Mouse (Mus musculus) left cerebral cortex, postnatal 36 days (tissue): ENCODE data around the gene Nt5dc3. TPM values are rescaled to one million over a fixed set of nuclear protein-coding genes. Genes with fewer than 3 reads are reported as not detected.

ENCODE experiments used
- DNase-seq, 2 experiments: peaks; one replicate each; pipeline ENCODE4 v3.0.0; 2021 to 2022; ENCODE audit warnings: low spot score in 2 of 2, mixed read lengths in 1 of 2
- intact Hi-C: fragments of 180-260 bp; cut with DNase I; formaldehyde crosslinking; loops from one replicate; pipeline ENCODE4 v1.15.1; 2025
- total RNA-seq, 2 experiments: library from RNA; stranded (reverse); gene quantifications; 2 replicates each; pipeline ENCODE4 v1.2.3; 2021

Nt5dc3 gene
- total RNA-seq, result 10 to 100 TPM; 79.4 to 82.5 TPM

- intact Hi-C loops, result loop anchor here (2.0 to 10.0 kb wide), 3 partner anchors 44 to 186 kb away; partner anchors contain the start of genes Hsp90b1 and Ttc41
- DNase-seq, result peak; percentile 91 to 92
Measured at GRCm38 (mm10) chr10:86778398-86779116, at the start of gene Nt5dc3. Nt5dc3 (plus strand) TSS chr10:86779005.

- peak; percentile 74 to 80 for DNase-seq
- intact Hi-C loops, result loop anchor here (2.0 kb wide), 1 partner anchor 94 kb away; no protein-coding TSS in a partner anchor
Measured at GRCm38 (mm10) chr10:86730823-86731499, 47.8 kb upstream of the Nt5dc3 start.

GRCm38 (mm10) chr10:86731500-86731863 is 47.3 kb upstream of the Nt5dc3 start:
- intact Hi-C loops, result loop anchor here (2.0 kb wide), 1 partner anchor 95 kb away; no protein-coding TSS in a partner anchor
- DNase-seq, result no peak

- intact Hi-C loops, result no loop called here
- no peak for DNase-seq
Measured at GRCm38 (mm10) chr10:86735036-86735435, 43.8 kb upstream of the Nt5dc3 start.

- intact Hi-C loops, result no loop called here
- no peak for DNase-seq
Measured at GRCm38 (mm10) chr10:86742918-86743317, 35.9 kb upstream of the Nt5dc3 start.

- intact Hi-C loops, result no loop called here
- DNase-seq, result no peak
Measured at GRCm38 (mm10) chr10:86744306-86744705, 34.5 kb upstream of the Nt5dc3 start.

- DNase-seq, result no peak
- intact Hi-C loops, result no loop called here
Measured at GRCm38 (mm10) chr10:86755816-86756502, 22.8 kb upstream of the Nt5dc3 start.

- no peak for DNase-seq
- intact Hi-C loops, result no loop called here
Measured at GRCm38 (mm10) chr10:86757724-86758123, 21.1 kb upstream of the Nt5dc3 start.

- intact Hi-C loops, result no loop called here
- no peak for DNase-seq
Measured at GRCm38 (mm10) chr10:86758211-86758610, 20.6 kb upstream of the Nt5dc3 start.

GRCm38 (mm10) chr10:86761236-86761635 is 17.6 kb upstream of the Nt5dc3 start:
- intact Hi-C loops, result no loop called here
- DNase-seq, result no peak

- intact Hi-C loops, result no loop called here
- no peak for DNase-seq
Measured at GRCm38 (mm10) chr10:86761722-86762383, 17.0 kb upstream of the Nt5dc3 start.

GRCm38 (mm10) chr10:86762384-86762730 is 16.4 kb upstream of the Nt5dc3 start:
- intact Hi-C loops, result no loop called here

GRCm38 (mm10) chr10:86763672-86764071 is 15.1 kb upstream of the Nt5dc3 start, which contains the start of gene Gm49358:
Gm49358 (plus strand) TSS chr10:86763972.
- DNase-seq, result no peak
- intact Hi-C loops, result no loop called here

More at GRCm38 (mm10) chr10:86762384-86762730, 16.4 kb upstream of the Nt5dc3 start:
- no peak for DNase-seq

GRCm38 (mm10) chr10:86765344-86765966 is 13.3 kb upstream of the Nt5dc3 start:
- DNase-seq, result peak in 1 of 2 experiments; percentile 14
- intact Hi-C loops, result no loop called here

GRCm38 (mm10) chr10:86769216-86769615 is 9.6 kb upstream of the Nt5dc3 start:
- intact Hi-C loops, result no loop called here
- DNase-seq, result no peak

GRCm38 (mm10) chr10:86769797-86770196 is 9.0 kb upstream of the Nt5dc3 start:
- DNase-seq, result no peak
- intact Hi-C loops, result loop anchor here (10.0 kb wide), 1 partner anchor 195 kb away; no protein-coding TSS in a partner anchor

GRCm38 (mm10) chr10:86771701-86772100 is 7.1 kb upstream of the Nt5dc3 start:
- intact Hi-C loops, result loop anchor here (10.0 kb wide), 1 partner anchor 193 kb away; no protein-coding TSS in a partner anchor
- DNase-seq, result no peak

- peak in 1 of 2 experiments; percentile 18 for DNase-seq
- intact Hi-C loops, result loop anchor here (10.0 kb wide), 1 partner anchor 193 kb away; no protein-coding TSS in a partner anchor
Measured at GRCm38 (mm10) chr10:86772231-86772631, 6.6 kb upstream of the Nt5dc3 start.

GRCm38 (mm10) chr10:86773360-86773759 is 5.4 kb upstream of the Nt5dc3 start:
- intact Hi-C loops, result loop anchor here (10.0 kb wide), 1 partner anchor 191 kb away; no protein-coding TSS in a partner anchor
- DNase-seq, result no peak
